Mouse (Mus musculus): ENCODE data around the gene Krtap9-3. TPM values are rescaled to one million over a fixed set of nuclear protein-coding genes. Genes with fewer than 3 reads are reported as not detected.

The Krtap9-3 gene
- polyA plus RNA-seq, 1 experiment from 2014 or later: not detected

GRCm38 (mm10) chr11:99559366-99559765 lies 38.5 kb downstream of the Krtap9-3 start, which contains the start of gene Gm11939:
Gm11939 (minus strand) TSS chr11:99559466.
- WGBS: 83% methylated on average over 9 of the region's 9 CpGs
- no peak for ATAC-seq (ENCODE audit: insufficient read depth, low FRiP score, low read depth)
- no peak within 1 kb of the TSS for H3K4me2 ChIP-seq

GRCm38 (mm10) chr11:99557976-99558745 lies 39.7 kb downstream of the Krtap9-3 start:
- Histone ChIP-seq H3K4me3 (replicated peaks) (no peak overlapping the region), H3K4me1 (no peaks in the 10 kb centered on the region), H3K27ac (no peak overlapping the region), H3K9ac (no peak overlapping the region), H3K36me3 (no peaks in the 10 kb centered on the region), H3K9me3 (no peaks in the 10 kb centered on the region), H3K27me3 (replicated peaks) (no peaks in the 10 kb centered on the region), H3K4me2 (no peak overlapping the region)
- WGBS: 57% methylated on average over 3 of the region's 3 CpGs
- no peak for ATAC-seq (ENCODE audit: insufficient read depth, low FRiP score, low read depth)

More at GRCm38 (mm10) chr11:99559366-99559765, 38.5 kb downstream of the Krtap9-3 start, which contains the start of gene Gm11939:
- H3K36me3 ChIP-seq: no peaks in the 10 kb centered on the region
- no peak within 1 kb of the TSS for H3K9ac ChIP-seq
- H3K27ac ChIP-seq: no peak within 1 kb of the TSS
- H3K4me3 ChIP-seq (replicated peaks): no peak within 1 kb of the TSS
- no peaks in the 10 kb centered on the region for H3K4me1 ChIP-seq
- H3K9me3 ChIP-seq: no peaks in the 10 kb centered on the region
- no peaks in the 10 kb centered on the region for H3K27me3 ChIP-seq (replicated peaks)

- no peak for ATAC-seq (ENCODE audit: insufficient read depth, low FRiP score, low read depth)
- no peaks in the 10 kb centered on the region for H3K9me3 ChIP-seq
- H3K36me3 ChIP-seq: no peaks in the 10 kb centered on the region
- H3K4me2 ChIP-seq: no peak within 1 kb of the TSS
- no peak within 1 kb of the TSS for H3K9ac ChIP-seq
- WGBS: 84% methylated on average over 2 of the region's 2 CpGs
- no peaks in the 10 kb centered on the region for H3K4me1 ChIP-seq
- H3K4me3 ChIP-seq (replicated peaks): no peak within 1 kb of the TSS
- H3K27ac ChIP-seq: no peak within 1 kb of the TSS
- H3K27me3 ChIP-seq (replicated peaks): no peaks in the 10 kb centered on the region
Measured at GRCm38 (mm10) chr11:99556753-99557152, 41.2 kb downstream of the Krtap9-3 start, which contains the start of gene Krtap3-2. Krtap3-2 (minus strand) TSS chr11:99556853.

- Histone ChIP-seq H3K4me1 (no peaks in the 10 kb centered on the region), H3K36me3 (no peaks in the 10 kb centered on the region), H3K9me3 (no peaks in the 10 kb centered on the region), H3K27me3 (replicated peaks) (no peaks in the 10 kb centered on the region), H3K4me2 (no peak overlapping the region), H3K9ac (no peak overlapping the region), H3K27ac (no peak overlapping the region), H3K4me3 (replicated peaks) (no peak overlapping the region)
- ATAC-seq (ENCODE audit: insufficient read depth, low FRiP score, low read depth): no peak
- WGBS: 89% methylated on average over 2 of the region's 2 CpGs
Measured at GRCm38 (mm10) chr11:99556195-99556594, 41.7 kb downstream of the Krtap9-3 start.

GRCm38 (mm10) chr11:99550765-99551164 lies 47.1 kb downstream of the Krtap9-3 start, which contains the start of gene Krtap3-3:
Krtap3-3 (minus strand) TSS chr11:99550865.
- H3K4me1 ChIP-seq: no peaks in the 10 kb centered on the region
- H3K27ac ChIP-seq: no peak within 1 kb of the TSS
- H3K9ac ChIP-seq: no peak within 1 kb of the TSS
- H3K4me3 ChIP-seq (replicated peaks): no peak within 1 kb of the TSS
- ATAC-seq (ENCODE audit: insufficient read depth, low FRiP score, low read depth): no peak
- no peak within 1 kb of the TSS for H3K4me2 ChIP-seq
- H3K9me3 ChIP-seq: no peaks in the 10 kb centered on the region
- no peaks in the 10 kb centered on the region for H3K36me3 ChIP-seq
- no peaks in the 10 kb centered on the region for H3K27me3 ChIP-seq (replicated peaks)
- WGBS: 65% methylated on average over 4 of the region's 4 CpGs

- Histone ChIP-seq H3K27ac (no peak overlapping the region), H3K36me3 (no peaks in the 10 kb centered on the region), H3K27me3 (replicated peaks) (no peaks in the 10 kb centered on the region), H3K4me3 (replicated peaks) (no peak overlapping the region), H3K4me2 (no peak overlapping the region), H3K9ac (no peak overlapping the region), H3K9me3 (no peaks in the 10 kb centered on the region), H3K4me1 (no peaks in the 10 kb centered on the region)
- ATAC-seq (ENCODE audit: insufficient read depth, low FRiP score, low read depth): no peak
Measured at GRCm38 (mm10) chr11:99547892-99548291, 50.0 kb downstream of the Krtap9-3 start.

Other genes starting within 250 kb of the Krtap9-3 start
- gene Krt27, start 247.0 kb downstream of the Krtap9-3 start, polyA plus RNA-seq (2015; fragmentation: Nextera tagmentation; extraction: Ambion mirVana): not detected in 2 replicates
- gene Krt28, start 223.2 kb downstream of the Krtap9-3 start, polyA plus RNA-seq (2015; fragmentation: Nextera tagmentation; extraction: Ambion mirVana): 0.08 TPM in 2 replicates
- 22.2 and 24.5 TPM in 2 replicates for gene Krt10, start 208.7 kb downstream of the Krtap9-3 start, polyA plus RNA-seq (2015; fragmentation: Nextera tagmentation; extraction: Ambion mirVana)
- 0.09 TPM in 1 of 2 replicates, not detected in the other for gene Krt12, start 175.8 kb downstream of the Krtap9-3 start, polyA plus RNA-seq (2015; fragmentation: Nextera tagmentation; extraction: Ambion mirVana)
- 17.1 and 19.7 TPM in 2 replicates for gene Krt20, start 160.0 kb downstream of the Krtap9-3 start, polyA plus RNA-seq (2015; fragmentation: Nextera tagmentation; extraction: Ambion mirVana)
- 33.1 and 41.9 TPM in 2 replicates for gene Krt23, start 105.0 kb downstream of the Krtap9-3 start, polyA plus RNA-seq (2015; fragmentation: Nextera tagmentation; extraction: Ambion mirVana)
- not detected in 2 replicates for gene Krt39, start 76.8 kb downstream of the Krtap9-3 start, polyA plus RNA-seq (2015; fragmentation: Nextera tagmentation; extraction: Ambion mirVana)
- not detected in 2 replicates for gene Krt40, start 54.9 kb downstream of the Krtap9-3 start, polyA plus RNA-seq (2015; fragmentation: Nextera tagmentation; extraction: Ambion mirVana)
- not detected in 2 replicates for gene Krtap3-3, start 47.2 kb downstream of the Krtap9-3 start, polyA plus RNA-seq (2015; fragmentation: Nextera tagmentation; extraction: Ambion mirVana)
- not detected in 2 replicates for gene Krtap3-2, start 41.3 kb downstream of the Krtap9-3 start, polyA plus RNA-seq (2015; fragmentation: Nextera tagmentation; extraction: Ambion mirVana)
- gene Gm11939, start 38.6 kb downstream of the Krtap9-3 start, polyA plus RNA-seq (2015; fragmentation: Nextera tagmentation; extraction: Ambion mirVana): not detected in 2 replicates
- gene Krtap3-1, start 31.5 kb downstream of the Krtap9-3 start, polyA plus RNA-seq (2015; fragmentation: Nextera tagmentation; extraction: Ambion mirVana): not detected in 2 replicates
- not detected in 2 replicates for gene Krtap1-5, start 17.1 kb downstream of the Krtap9-3 start, polyA plus RNA-seq (2015; fragmentation: Nextera tagmentation; extraction: Ambion mirVana)
- gene Krtap1-4, start 14.5 kb downstream of the Krtap9-3 start, polyA plus RNA-seq (2015; fragmentation: Nextera tagmentation; extraction: Ambion mirVana): not detected in 2 replicates
- not detected in 2 replicates for gene Krtap1-3, start 6.8 kb downstream of the Krtap9-3 start, polyA plus RNA-seq (2015; fragmentation: Nextera tagmentation; extraction: Ambion mirVana)
- gene Gm11938, start 5.2 kb upstream of the Krtap9-3 start, polyA plus RNA-seq (2015; fragmentation: Nextera tagmentation; extraction: Ambion mirVana): not detected in 2 replicates
- not detected in 2 replicates for gene Gm11937, start 12.1 kb upstream of the Krtap9-3 start, polyA plus RNA-seq (2015; fragmentation: Nextera tagmentation; extraction: Ambion mirVana)
- not detected in 2 replicates for gene Krtap2-4, start 16.7 kb upstream of the Krtap9-3 start, polyA plus RNA-seq (2015; fragmentation: Nextera tagmentation; extraction: Ambion mirVana)
- not detected in 2 replicates for gene Gm11562, start 22.3 kb upstream of the Krtap9-3 start, polyA plus RNA-seq (2015; fragmentation: Nextera tagmentation; extraction: Ambion mirVana)
- gene Krtap4-1, start 30.1 kb upstream of the Krtap9-3 start, polyA plus RNA-seq (2015; fragmentation: Nextera tagmentation; extraction: Ambion mirVana): not detected in 2 replicates
- not detected in 2 replicates for gene Krtap4-2, start 37.0 kb upstream of the Krtap9-3 start, polyA plus RNA-seq (2015; fragmentation: Nextera tagmentation; extraction: Ambion mirVana)
- gene Krtap4-7, start 46.0 kb upstream of the Krtap9-3 start, polyA plus RNA-seq (2015; fragmentation: Nextera tagmentation; extraction: Ambion mirVana): not detected in 2 replicates
- not detected in 2 replicates for gene Gm11555, start 52.1 kb upstream of the Krtap9-3 start, polyA plus RNA-seq (2015; fragmentation: Nextera tagmentation; extraction: Ambion mirVana)
- not detected in 2 replicates for gene Gm11563, start 60.9 kb upstream of the Krtap9-3 start, polyA plus RNA-seq (2015; fragmentation: Nextera tagmentation; extraction: Ambion mirVana)
- gene Krtap4-6, start 67.9 kb upstream of the Krtap9-3 start, polyA plus RNA-seq (2015; fragmentation: Nextera tagmentation; extraction: Ambion mirVana): not detected in 2 replicates
- not detected in 2 replicates for gene Gm14190, start 92.6 kb upstream of the Krtap9-3 start, polyA plus RNA-seq (2015; fragmentation: Nextera tagmentation; extraction: Ambion mirVana)
- gene Gm14180, start 136.2 kb upstream of the Krtap9-3 start, polyA plus RNA-seq (2015; fragmentation: Nextera tagmentation; extraction: Ambion mirVana): not detected in 2 replicates
- gene Gm11595, start 174.8 kb upstream of the Krtap9-3 start, polyA plus RNA-seq (2015; fragmentation: Nextera tagmentation; extraction: Ambion mirVana): not detected in 2 replicates
- gene Krtap4-8, start 182.6 kb upstream of the Krtap9-3 start, polyA plus RNA-seq (2015; fragmentation: Nextera tagmentation; extraction: Ambion mirVana): not detected in 2 replicates
- gene Krtap4-9, start 187.1 kb upstream of the Krtap9-3 start, polyA plus RNA-seq (2015; fragmentation: Nextera tagmentation; extraction: Ambion mirVana): not detected in 2 replicates
- gene Gm11596, start 195.4 kb upstream of the Krtap9-3 start, polyA plus RNA-seq (2015; fragmentation: Nextera tagmentation; extraction: Ambion mirVana): not detected in 2 replicates
- gene Gm11569, start 200.8 kb upstream of the Krtap9-3 start, polyA plus RNA-seq (2015; fragmentation: Nextera tagmentation; extraction: Ambion mirVana): not detected in 2 replicates
- not detected in 2 replicates for gene Gm11554, start 206.3 kb upstream of the Krtap9-3 start, polyA plus RNA-seq (2015; fragmentation: Nextera tagmentation; extraction: Ambion mirVana)
- not detected in 2 replicates for gene Krtap4-13, start 211.8 kb upstream of the Krtap9-3 start, polyA plus RNA-seq (2015; fragmentation: Nextera tagmentation; extraction: Ambion mirVana)
- gene Gm11564, start 217.6 kb upstream of the Krtap9-3 start, polyA plus RNA-seq (2015; fragmentation: Nextera tagmentation; extraction: Ambion mirVana): not detected in 2 replicates
- not detected in 2 replicates for gene 2300003K06Rik, start 240.0 kb upstream of the Krtap9-3 start, polyA plus RNA-seq (2015; fragmentation: Nextera tagmentation; extraction: Ambion mirVana)